Mouse (Mus musculus) ES-E14 (cell line): ENCODE measurements around the gene Cntn3.

ENCODE experiments used
- CHD2 ChIP-seq: IDR thresholded peaks from 2 replicates; pipeline ENCODE4 v1.6.1; 2014; ENCODE audit warnings: mild to moderate bottlenecking, low read depth, low read length, inconsistent platforms
- HCFC1 ChIP-seq: IDR thresholded peaks from 2 replicates; pipeline ENCODE4 v1.6.1; 2012; ENCODE audit warnings: low read length, inconsistent platforms, borderline replicate concordance; ENCODE audit not compliant: insufficient read depth
- MAFK ChIP-seq: IDR thresholded peaks from 2 replicates; pipeline ENCODE4 v1.6.1; 2014; ENCODE audit warnings: mild to moderate bottlenecking, low read depth, low read length, inconsistent platforms; ENCODE audit not compliant: insufficient read depth
- ZC3H11A ChIP-seq: IDR thresholded peaks from 2 replicates; pipeline ENCODE4 v1.6.1; 2012; ENCODE audit warnings: low read depth, mild to moderate bottlenecking, inconsistent platforms, low read length, borderline replicate concordance
- ZNF384 ChIP-seq: IDR thresholded peaks from 2 replicates; pipeline ENCODE4 v1.6.1; 2012; ENCODE audit warnings: low read depth, low read length, inconsistent platforms

DNA sequence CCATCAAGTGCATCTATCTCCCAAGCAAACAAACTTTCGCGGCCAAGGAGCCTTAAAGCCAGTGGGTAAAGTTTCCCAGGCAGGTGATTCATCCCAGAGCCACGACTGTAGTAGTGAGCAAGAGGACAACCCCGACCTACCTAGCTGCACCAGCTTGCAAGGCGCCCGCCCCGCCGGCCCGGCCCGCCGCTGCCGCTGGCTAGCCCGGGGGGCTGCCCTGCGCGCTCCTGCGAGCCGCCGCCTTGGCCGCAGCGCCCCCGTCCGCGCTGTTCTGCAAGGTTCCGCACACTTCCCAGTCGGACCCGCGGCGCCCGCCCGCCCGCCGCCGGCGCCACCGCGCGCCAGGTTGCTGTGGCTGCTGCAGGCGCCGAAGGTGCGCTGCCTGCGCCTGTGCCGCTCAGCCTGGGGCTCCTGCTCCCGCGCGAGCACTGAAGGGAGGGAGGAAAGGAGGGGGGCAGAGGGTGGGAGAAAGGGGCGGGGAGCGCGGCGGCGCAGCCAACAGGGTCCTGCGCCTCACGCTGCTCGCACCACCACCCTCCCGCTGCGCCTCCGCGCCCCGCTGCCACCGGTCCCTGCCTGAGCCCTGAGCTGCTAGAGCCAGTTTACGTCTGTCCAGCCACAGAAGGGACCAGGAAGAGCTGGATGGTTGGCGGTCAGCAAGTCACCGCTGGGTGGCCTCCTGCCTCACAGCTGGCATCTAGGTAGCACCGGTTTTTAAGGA lies 8.7 kb downstream of the Cntn3 start:
- TF ChIP-seq MAFK (no peak), ZNF384 (no peak), CHD2 (no peak), ZC3H11A (no peak), HCFC1 (no peak)
